Mouse (Mus musculus) liver, embryonic 14.5 days (tissue): Measurements from ENCODE around the gene Hils1. TPM values are rescaled to one million over a fixed set of nuclear protein-coding genes. Genes with fewer than 3 reads are reported as not detected.

ENCODE experiments used
- ATAC-seq: fragments of 200-750 bp; cut with Nextera tagmentation; 2 replicates; pipeline ENCODE4 v1.8.0; 2017; ENCODE audit warnings: moderate number of reproducible peaks, mild to moderate bottlenecking, moderate library complexity; ENCODE audit not compliant: insufficient read depth
- DNase-seq, 3 experiments: peaks; one replicate each; pipeline ENCODE4 v3.0.0-alpha.2; 2012 to 2013; ENCODE audit warnings: low read depth in 3 of 3, low spot score in 3 of 3
- H3K27ac ChIP-seq: fragments of 300-500 bp; sonication (generic); 2 replicates; pipeline ENCODE4 v1.5.1; 2014; ENCODE audit warnings: moderate library complexity, mild to moderate bottlenecking, control low read depth, inconsistent platforms
- H3K27me3 ChIP-seq: fragments of 300-500 bp; sonication (generic); 2 replicates; pipeline ENCODE4 v1.6.1; 2014; ENCODE audit warnings: mild to moderate bottlenecking, low read length, moderate library complexity; ENCODE audit not compliant: control insufficient read depth, insufficient read depth
- H3K36me3 ChIP-seq: fragments of 300-500 bp; sonication (generic); replicated peaks from 2 replicates; pipeline ENCODE4 v1.6.1; 2014; ENCODE audit warnings: low read depth; ENCODE audit not compliant: control insufficient read depth, insufficient read depth
- H3K4me1 ChIP-seq, 2 experiments: fragments of 200-500 bp in 1 of 2; fragments of 300-500 bp in 1 of 2; sonication (generic) in 1 of 2; replicated peaks; 2 replicates each; pipeline ENCODE4 v1.6.1; 2012 to 2014; ENCODE audit warnings: antibody characterized with exemption in 1 of 2, inconsistent platforms in 1 of 2, low read length in 1 of 2; ENCODE audit not compliant: control insufficient read depth in 2 of 2, insufficient read depth in 2 of 2
- H3K4me2 ChIP-seq: fragments of 300-500 bp; sonication (generic); 2 replicates; pipeline ENCODE4 v1.6.1; 2014; ENCODE audit warnings: low read depth, mild to moderate bottlenecking, control low read depth, moderate library complexity
- H3K4me3 ChIP-seq, 2 experiments: fragments of 200-500 bp in 1 of 2; fragments of 300-500 bp in 1 of 2; sonication (generic) in 1 of 2; 2 replicates each; pipeline ENCODE4 v1.5.1; 2012 to 2014; ENCODE audit warnings: low read depth in 2 of 2, low read length in 2 of 2, mild to moderate bottlenecking in 2 of 2, control low read depth in 1 of 2, inconsistent platforms in 1 of 2, moderate library complexity in 1 of 2; ENCODE audit not compliant: insufficient read depth in 1 of 2
- H3K9ac ChIP-seq: fragments of 300-500 bp; sonication (generic); replicated peaks from 2 replicates; pipeline ENCODE4 v1.6.1; 2014; ENCODE audit warnings: mild to moderate bottlenecking, control low read depth, moderate library complexity
- H3K9me3 ChIP-seq: fragments of 300-500 bp; sonication (generic); 2 replicates; pipeline ENCODE4 v1.6.1; 2016; ENCODE audit warnings: low read length, mixed read lengths; ENCODE audit not compliant: control insufficient read depth
- CTCF ChIP-seq: IDR thresholded peaks from 2 replicates; pipeline ENCODE4 v1.5.1; 2016; ENCODE audit warnings: antibody characterized with exemption, low read depth, control low read depth
- EP300 ChIP-seq: IDR thresholded peaks from 2 replicates; pipeline ENCODE4 v1.6.1; 2016; ENCODE audit warnings: antibody characterized with exemption, low read depth
- WGBS: fragments of 180-500 bp; shearing (Covaris S2); extraction: QIAGEN DNeasy Blood & Tissue Kit; methylation state at CpG from one replicate; pipeline ENCODE4 v1.1.7; 2014; ENCODE audit not compliant: insufficient replicate concordance; 5-methylcytosine and 5-hydroxymethylcytosine counted together
- polyA plus RNA-seq, 2 experiments: library from polyadenylated mRNA; depleted of rRNA in 1 of 2; stranded (reverse) in 1 of 2; unstranded in 1 of 2; fragments of >200 nt; fragmentation: Nextera tagmentation in 1 of 2; extraction: Ambion mirVana in 1 of 2; gene quantifications; 2 replicates each; pipeline versions ENCODE4 v1.2.1 to v1.2.3; 2012 to 2014

The Hils1 gene
- polyA plus RNA-seq, 2 experiments = not detected

DNA sequence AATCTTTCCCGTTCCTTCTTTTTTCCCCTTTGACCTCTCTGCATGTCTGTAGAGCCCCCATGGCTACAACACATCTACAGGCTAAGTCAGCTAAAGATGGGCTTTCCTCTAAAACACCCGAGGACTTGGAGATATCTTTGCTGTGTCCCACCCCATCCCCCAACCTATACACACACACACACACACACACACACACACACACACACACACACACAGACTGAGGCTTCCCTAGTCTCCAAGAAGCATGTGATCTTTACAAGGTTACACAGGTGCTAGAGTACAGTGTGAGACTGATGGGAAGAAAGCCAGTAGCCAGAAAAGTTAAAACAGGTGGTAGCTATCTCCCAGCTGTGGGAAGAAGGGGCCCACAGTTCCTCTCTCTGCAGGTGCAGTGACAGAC lies 19.0 kb downstream of the Hils1 start:
- Histone ChIP-seq H3K36me3 (no peaks in the 10 kb centered on the region), H3K27ac (no peak overlapping the region), H3K4me1 (peaks cover 37 to 54% of the 10 kb centered on the region in 2 experiments), H3K4me2 (no peak overlapping the region), H3K27me3 (no peaks in the 10 kb centered on the region), H3K9ac (no peak overlapping the region), H3K9me3 (no peaks in the 10 kb centered on the region), H3K4me3 (no peak overlapping the region)
- no peak for DNase-seq
- 54% methylated on average over 2 of the region's 2 CpGs for WGBS
- no peak for TF ChIP-seq EP300
- TF ChIP-seq CTCF = no peak
- ATAC-seq = no peak

DNA sequence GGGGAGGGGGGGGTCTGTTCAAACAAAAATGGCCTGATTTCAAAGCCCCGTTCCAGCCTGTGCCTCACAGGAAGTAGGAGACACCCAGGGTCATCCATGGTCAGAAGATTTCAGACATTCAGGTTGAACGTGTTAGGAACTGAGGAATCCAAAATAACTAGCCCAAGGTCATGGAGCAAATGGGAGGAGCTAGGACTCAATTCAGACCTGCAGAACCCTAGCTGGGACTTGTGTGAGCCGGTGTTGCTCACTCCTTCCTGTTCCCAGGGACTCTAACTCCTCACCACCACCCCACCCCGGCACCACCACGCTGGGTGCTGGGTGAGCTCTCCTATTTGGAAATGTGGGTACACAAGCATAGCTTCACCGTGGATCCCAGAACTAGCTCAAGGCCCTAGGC lies 19.9 kb downstream of the Hils1 start:
- ATAC-seq = no peak
- Histone ChIP-seq H3K9me3 (no peaks in the 10 kb centered on the region), H3K4me2 (no peak overlapping the region), H3K4me3 (no peak overlapping the region), H3K36me3 (no peaks in the 10 kb centered on the region), H3K27me3 (no peaks in the 10 kb centered on the region), H3K9ac (no peak overlapping the region), H3K4me1 (peaks cover 37 to 54% of the 10 kb centered on the region in 2 experiments), H3K27ac (no peak overlapping the region)
- 64% methylated on average over 6 of the region's 6 CpGs for WGBS
- TF ChIP-seq CTCF (no peak), EP300 (no peak)
- no peak for DNase-seq

DNA sequence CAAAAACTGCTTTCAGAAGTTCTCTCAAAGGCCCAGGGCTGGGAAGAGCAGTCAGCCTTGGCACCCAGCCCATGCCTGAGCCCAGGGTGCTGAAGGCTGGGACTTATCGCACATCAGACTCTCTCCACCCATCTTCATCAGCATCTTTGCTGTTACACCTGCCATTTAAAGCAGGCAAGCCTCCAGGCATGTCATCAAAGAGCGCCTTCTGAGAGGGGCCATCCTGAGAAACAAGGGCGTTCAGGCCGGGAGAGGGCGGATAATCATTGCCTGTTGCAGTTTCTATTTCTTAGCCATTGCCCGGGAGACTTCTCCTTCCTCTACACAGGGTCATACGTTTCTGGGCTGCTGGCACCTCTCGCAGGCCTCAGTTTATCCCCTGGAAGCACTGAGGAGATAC lies 20.5 kb downstream of the Hils1 start:
- Histone ChIP-seq H3K9me3 (no peaks in the 10 kb centered on the region), H3K27ac (no peak overlapping the region; the same call in 1 of the 2 replicates), H3K27me3 (no peaks in the 10 kb centered on the region), H3K4me1 (peaks cover 37 to 54% of the 10 kb centered on the region in 2 experiments), H3K9ac (no peak overlapping the region), H3K4me2 (peak overlapping the region; percentile 34), H3K4me3 (no peak overlapping the region), H3K36me3 (no peaks in the 10 kb centered on the region)
- ATAC-seq = no peak
- TF ChIP-seq CTCF = no peak
- 70% methylated on average over 8 of the region's 8 CpGs for WGBS
- DNase-seq = no peak

DNA sequence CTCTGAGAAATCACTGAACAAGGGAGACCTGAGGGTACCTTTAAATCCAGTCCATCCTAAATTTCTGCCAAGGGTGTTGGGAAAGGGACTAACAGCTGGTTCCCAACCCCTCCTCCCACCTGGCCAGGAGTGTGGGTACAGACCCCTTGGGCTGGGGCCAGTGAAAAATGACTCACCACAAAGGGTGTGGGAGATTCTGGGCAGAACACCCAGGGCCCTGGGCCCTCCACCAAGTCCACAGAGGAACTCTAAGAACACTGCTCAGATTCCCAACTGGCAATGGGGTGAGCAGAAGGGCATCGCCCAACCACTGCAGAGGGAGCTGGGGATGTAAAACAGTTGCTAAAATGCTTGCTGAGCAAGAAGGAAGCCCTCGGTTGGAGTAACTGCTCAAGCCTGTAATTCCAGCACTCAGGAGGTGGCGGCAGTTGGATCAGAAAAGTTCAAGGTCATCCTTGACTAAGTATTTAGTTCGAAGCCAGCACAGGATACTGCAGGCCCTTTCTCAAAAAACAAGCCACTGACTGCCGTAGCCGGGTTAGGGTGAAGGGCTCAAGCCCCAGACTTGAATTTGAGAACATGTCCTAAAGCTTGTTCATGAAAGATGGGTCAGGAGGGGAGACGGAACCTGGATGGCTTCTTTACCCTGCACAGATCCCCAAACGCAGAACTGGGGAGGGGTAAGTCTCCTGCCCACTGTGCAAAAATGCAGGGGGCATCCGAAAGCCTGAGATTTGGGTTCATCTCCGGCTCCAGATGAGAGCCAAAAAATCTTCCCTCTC lies 21.6 kb downstream of the Hils1 start:
- Histone ChIP-seq H3K27ac (peak overlapping the region; percentile 2; the same call in 1 of the 2 replicates), H3K4me2 (peak overlapping the region; percentile 82), H3K9ac (peak overlapping the region; percentile 49), H3K36me3 (no peaks in the 10 kb centered on the region), H3K4me3 (peak overlapping the region; percentile 77 to 96), H3K27me3 (no peaks in the 10 kb centered on the region), H3K4me1 (peaks cover 42 to 62% of the 10 kb centered on the region in 2 experiments), H3K9me3 (no peaks in the 10 kb centered on the region)
- 31% methylated on average over 10 of the region's 10 CpGs for WGBS
- ATAC-seq (no peak), DNase-seq (no peak)
- TF ChIP-seq CTCF (no peak), EP300 (no peak)

DNA sequence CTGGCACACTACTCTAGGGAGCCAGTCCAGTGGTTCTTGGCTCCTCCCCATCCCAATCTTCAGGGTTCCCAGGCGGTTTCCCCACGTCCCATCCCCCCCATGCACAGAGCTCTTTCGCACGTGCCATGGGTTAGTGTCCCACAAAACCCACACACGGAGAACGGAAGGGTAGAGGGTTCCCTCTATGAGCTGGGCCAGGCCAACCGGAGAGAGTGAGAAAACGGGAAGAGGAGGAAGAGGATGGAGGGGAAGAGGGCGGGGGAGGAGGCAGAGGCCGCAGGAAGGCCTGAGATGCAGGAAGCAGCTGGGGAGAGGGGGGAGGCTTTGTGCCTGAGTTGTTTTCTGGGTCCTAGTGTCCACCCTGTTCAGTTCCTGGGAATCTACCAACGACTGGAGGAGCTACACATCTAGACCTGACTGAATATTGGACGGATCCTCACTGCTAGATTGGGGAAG lies 22.2 kb downstream of the Hils1 start:
- peak overlapping the region; percentile 96 for H3K9ac ChIP-seq
- no peaks in the 10 kb centered on the region for H3K27me3 ChIP-seq
- peak overlapping the region; percentile 82 for H3K4me2 ChIP-seq
- ATAC-seq (peak; percentile 55), DNase-seq (peak; percentile 79 to 88 (median 83))
- WGBS = under 1% methylated on average over 12 of the region's 12 CpGs
- H3K36me3 ChIP-seq = peaks cover 1% of the 10 kb centered on the region; the same call in 1 of the 2 replicates
- H3K4me3 ChIP-seq = peak overlapping the region; percentile 77 to 96
- H3K9me3 ChIP-seq = no peaks in the 10 kb centered on the region
- peak overlapping the region; percentile 61; the same call in 1 of the 2 replicates for H3K27ac ChIP-seq
- H3K4me1 ChIP-seq = peaks cover 43 to 58% of the 10 kb centered on the region in 2 experiments
- TF ChIP-seq EP300 (no peak), CTCF (peak; percentile 8; the same call in 1 of the 2 replicates)
